Mouse (Mus musculus) ES-Bruce4 (cell line): ENCODE data around the gene Eif1ad. TPM values are rescaled to one million over a fixed set of nuclear protein-coding genes. Genes with fewer than 3 reads are reported as not detected.

Experiments used
- H3K27ac ChIP-seq: 2 replicates; pipeline ENCODE4 v1.5.1; 2012; ENCODE audit warnings: low read length, inconsistent platforms; ENCODE audit not compliant: insufficient read depth
- H3K27me3 ChIP-seq: 2 replicates; pipeline ENCODE4 v1.6.1; 2012; ENCODE audit warnings: mild to moderate bottlenecking, low read length, inconsistent platforms; ENCODE audit not compliant: control insufficient read depth, poor library complexity, insufficient read depth, severe bottlenecking
- H3K36me3 ChIP-seq: 2 replicates; pipeline ENCODE4 v1.6.1; 2012; ENCODE audit warnings: inconsistent platforms, mild to moderate bottlenecking, low read length, moderate library complexity; ENCODE audit not compliant: control insufficient read depth, poor library complexity, insufficient read depth, severe bottlenecking
- H3K4me1 ChIP-seq: one replicate; pipeline ENCODE4 v1.8.1; 2011; ENCODE audit warnings: low read length; ENCODE audit not compliant: control insufficient read depth, insufficient read depth
- H3K4me3 ChIP-seq: 2 replicates; pipeline ENCODE4 v1.5.1; 2011; ENCODE audit warnings: low read depth, mild to moderate bottlenecking, low read length
- H3K9ac ChIP-seq: 2 replicates; pipeline ENCODE4 v1.6.1; 2012; ENCODE audit warnings: low read depth, mild to moderate bottlenecking, inconsistent platforms; ENCODE audit not compliant: poor library complexity, severe bottlenecking
- H3K9me3 ChIP-seq: replicated peaks from 2 replicates; pipeline ENCODE4 v1.6.1; 2012; ENCODE audit warnings: mild to moderate bottlenecking, low read length, inconsistent platforms; ENCODE audit not compliant: control insufficient read depth, poor library complexity, insufficient read depth, severe bottlenecking
- CTCF ChIP-seq: IDR thresholded peaks from one replicate; pipeline ENCODE4 v1.8.1; 2011; ENCODE audit warnings: low read depth, low read length
- EP300 ChIP-seq: IDR thresholded peaks from 2 replicates; pipeline ENCODE4 v1.6.1; 2011; ENCODE audit warnings: low read depth, low read length; ENCODE audit not compliant: insufficient read depth
- POLR2A ChIP-seq: IDR thresholded peaks from one replicate; pipeline ENCODE4 v1.8.1; 2011; ENCODE audit warnings: low read length; ENCODE audit not compliant: insufficient read depth
- polyA plus RNA-seq: library from polyadenylated mRNA; stranded (reverse); fragments of >200 nt; gene quantifications from 2 replicates; pipeline ENCODE4 v1.2.4, GENCODE M21; 2011; ENCODE audit warnings: low read depth; ENCODE audit not compliant: missing spikeins, insufficient read depth, insufficient read length

Gene Eif1ad
- polyA plus RNA-seq, 1 experiment = 36.6 TPM

DNA sequence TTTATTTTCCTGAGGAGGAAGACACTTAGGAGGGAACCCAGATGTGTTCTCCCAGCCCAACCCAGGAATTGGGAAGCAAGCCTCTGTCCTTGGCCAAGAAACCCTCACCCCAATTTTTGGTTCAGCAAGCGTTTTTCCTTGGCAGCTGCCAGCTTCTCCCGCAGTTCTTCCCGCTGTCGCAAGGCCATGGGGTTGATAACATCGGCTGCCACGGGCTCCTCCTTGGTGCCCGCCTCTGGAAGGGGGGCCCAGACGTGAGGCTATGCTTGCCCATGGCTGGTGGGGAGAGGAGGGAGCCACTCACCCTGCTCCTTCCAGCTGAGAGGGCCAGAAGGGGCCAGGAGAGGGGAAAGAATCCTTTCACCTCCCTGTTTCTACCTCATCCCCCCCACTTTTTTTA, 18.2 kb downstream of the Eif1ad start:
- Histone ChIP-seq H3K9me3 (no peaks in the 10 kb centered on the region), H3K9ac (no peak overlapping the region), H3K4me3 (no peak overlapping the region), H3K27ac (no peak overlapping the region), H3K27me3 (no peaks in the 10 kb centered on the region), H3K36me3 (peaks cover 37% of the 10 kb centered on the region), H3K4me1 (no peaks in the 10 kb centered on the region)
- TF ChIP-seq POLR2A = no peak
- TF ChIP-seq CTCF = no peak
- TF ChIP-seq EP300 = no peak

DNA sequence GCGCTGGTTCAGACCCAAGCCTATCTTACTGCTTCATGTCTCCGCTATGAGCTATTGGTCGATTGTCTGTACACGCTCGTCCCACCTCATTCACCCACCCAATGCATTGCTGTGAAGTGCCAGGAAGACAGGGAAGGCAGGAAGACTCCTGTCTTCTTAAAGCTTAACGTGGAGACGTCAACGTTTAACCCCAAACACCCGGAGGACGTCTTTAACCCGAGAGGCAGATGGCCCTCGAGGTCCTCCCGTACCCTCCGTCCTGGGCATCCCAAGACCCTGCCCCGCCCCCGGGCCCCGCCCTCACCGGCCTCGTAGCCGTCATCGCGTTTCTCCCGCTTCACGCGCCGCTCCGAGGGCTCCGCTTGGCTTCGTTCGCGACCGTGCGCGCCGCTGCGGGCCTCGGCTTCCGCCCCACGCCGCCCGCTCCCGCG, 21.5 kb downstream of the Eif1ad start:
- H3K4me3 ChIP-seq = peak overlapping the region; percentile 92
- no peaks in the 10 kb centered on the region for H3K27me3 ChIP-seq
- H3K27ac ChIP-seq = no peak overlapping the region
- H3K36me3 ChIP-seq = peaks cover 16% of the 10 kb centered on the region
- no peaks in the 10 kb centered on the region for H3K4me1 ChIP-seq
- no peaks in the 10 kb centered on the region for H3K9me3 ChIP-seq
- TF ChIP-seq CTCF = no peak
- no peak for TF ChIP-seq EP300
- no peak for TF ChIP-seq POLR2A
- H3K9ac ChIP-seq = peak overlapping the region; percentile 78

DNA sequence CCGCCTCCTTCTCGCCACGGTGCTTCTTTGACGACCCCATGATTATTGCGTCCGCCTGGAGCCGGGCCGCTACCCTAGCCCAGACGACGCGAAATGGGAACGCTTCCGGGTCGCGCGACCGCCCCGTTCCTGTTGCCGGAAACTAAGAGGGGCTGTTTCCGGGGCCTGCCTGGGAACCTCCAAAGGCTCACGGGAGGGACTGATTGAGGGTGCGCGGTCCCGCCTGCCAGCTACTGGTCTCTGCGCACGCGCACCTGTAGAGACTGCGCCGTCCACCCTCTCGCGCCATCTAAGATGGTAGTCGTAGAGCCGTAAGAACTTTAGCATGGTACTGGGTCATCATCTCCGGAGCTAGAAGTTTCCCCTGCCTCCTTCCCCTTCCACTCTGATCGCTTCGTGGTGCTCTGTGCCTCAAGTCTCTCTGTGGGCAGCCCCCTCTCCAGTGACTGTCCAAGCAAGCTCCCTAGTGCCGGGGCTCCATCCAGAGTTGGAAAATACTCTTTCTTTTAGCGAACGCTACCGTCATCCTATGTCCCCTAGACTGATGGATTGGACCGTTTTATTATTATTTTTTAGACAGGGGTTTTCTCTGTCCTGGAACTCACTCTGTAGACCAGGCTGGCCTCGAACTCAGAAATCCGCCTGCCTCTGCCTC, 22.2 kb downstream of the Eif1ad start, which contains the start of gene Sart1:
Gene Sart1 (minus strand): TSS at position 116 of the 655 bp plus-strand sequence.
- no peaks in the 10 kb centered on the region for H3K9me3 ChIP-seq
- peaks cover 12% of the 10 kb centered on the region for H3K36me3 ChIP-seq
- H3K9ac ChIP-seq = peak within 1 kb of the TSS; percentile 78
- H3K4me1 ChIP-seq = no peaks in the 10 kb centered on the region
- no peaks in the 10 kb centered on the region for H3K27me3 ChIP-seq
- peak within 1 kb of the TSS; percentile 67 for H3K27ac ChIP-seq
- TF ChIP-seq POLR2A = peak; percentile 87
- no peak for TF ChIP-seq CTCF
- no peak for TF ChIP-seq EP300
- H3K4me3 ChIP-seq = peak within 1 kb of the TSS; percentile 99

DNA sequence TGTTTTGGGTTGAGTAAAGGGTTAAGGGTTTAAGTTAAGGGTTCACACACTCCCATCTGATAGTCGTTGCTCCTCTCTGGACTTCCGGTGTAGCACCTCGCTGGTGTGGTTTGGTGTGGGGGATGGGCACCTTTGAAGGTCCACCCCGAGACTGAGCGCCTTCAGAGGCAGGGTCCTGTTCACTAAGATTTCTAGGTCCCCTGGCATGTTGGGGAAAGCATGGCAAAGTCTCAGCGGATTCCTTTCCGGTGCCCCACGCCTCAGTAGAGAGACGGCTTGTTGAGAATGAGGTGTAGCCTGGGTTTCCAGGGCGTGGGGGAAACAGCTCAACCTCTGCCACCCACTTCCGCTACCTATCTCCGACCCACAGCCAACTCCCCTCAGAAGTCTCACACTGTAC, 23.1 kb downstream of the Eif1ad start:
- Histone ChIP-seq H3K9ac (peak overlapping the region; percentile 78), H3K4me3 (peak overlapping the region; percentile 99), H3K27ac (peak overlapping the region; percentile 54; the same call in 1 of the 2 replicates), H3K27me3 (no peaks in the 10 kb centered on the region), H3K4me1 (no peaks in the 10 kb centered on the region), H3K36me3 (peaks cover 3% of the 10 kb centered on the region), H3K9me3 (no peaks in the 10 kb centered on the region)
- no peak for TF ChIP-seq POLR2A
- TF ChIP-seq EP300 = no peak
- TF ChIP-seq CTCF = no peak

DNA sequence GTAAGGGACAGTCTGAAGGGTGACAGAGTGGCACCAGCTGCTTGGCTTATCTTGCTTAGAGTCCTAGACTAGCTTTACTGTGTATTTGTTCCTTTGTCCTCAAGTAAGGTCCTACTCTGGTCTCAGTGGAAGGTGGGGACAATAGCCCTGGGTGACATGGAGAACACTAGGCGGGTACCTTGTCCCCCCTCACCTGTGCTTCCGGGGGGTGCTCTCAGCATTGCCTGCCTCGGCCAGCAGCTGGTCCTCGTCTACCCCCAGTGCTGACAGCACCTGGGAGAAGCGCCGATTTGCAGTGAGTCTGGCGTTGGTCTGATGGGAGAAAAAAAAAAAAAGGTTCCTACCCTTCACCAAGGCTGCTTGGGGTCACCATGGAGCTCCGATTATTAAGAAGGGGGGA, 23.9 kb downstream of the Eif1ad start:
- Histone ChIP-seq H3K27me3 (no peaks in the 10 kb centered on the region), H3K4me3 (no peak overlapping the region), H3K4me1 (no peaks in the 10 kb centered on the region), H3K27ac (no peak overlapping the region), H3K36me3 (no peaks in the 10 kb centered on the region), H3K9ac (peak overlapping the region; percentile 78), H3K9me3 (no peaks in the 10 kb centered on the region)
- TF ChIP-seq POLR2A = no peak
- no peak for TF ChIP-seq EP300
- TF ChIP-seq CTCF = no peak

DNA sequence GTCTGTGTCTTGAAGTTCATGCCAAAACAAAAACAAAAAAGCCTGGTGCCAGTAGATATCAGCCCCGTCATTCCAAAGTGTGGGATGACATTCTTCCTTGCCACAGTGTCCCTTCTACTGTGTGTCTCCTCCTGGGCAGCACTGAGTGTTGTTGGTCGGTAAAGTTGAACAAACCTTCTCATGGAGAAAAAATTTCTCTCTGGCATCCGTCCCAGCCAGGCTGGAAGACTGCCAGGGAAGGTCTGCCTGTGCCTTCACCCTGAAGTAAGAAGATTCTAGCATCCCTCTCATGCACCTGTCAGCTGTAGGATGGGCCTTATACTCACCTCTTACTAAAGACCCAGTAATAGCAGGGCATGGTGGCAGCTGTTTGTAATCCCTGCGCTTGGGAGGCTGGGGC, 26.4 kb downstream of the Eif1ad start:
- Histone ChIP-seq H3K27ac (no peak overlapping the region), H3K4me1 (no peaks in the 10 kb centered on the region), H3K9ac (no peak overlapping the region), H3K36me3 (no peaks in the 10 kb centered on the region), H3K9me3 (no peaks in the 10 kb centered on the region), H3K4me3 (no peak overlapping the region), H3K27me3 (no peaks in the 10 kb centered on the region)
- TF ChIP-seq EP300 = no peak
- TF ChIP-seq POLR2A = no peak
- TF ChIP-seq CTCF = no peak
